Mouse (Mus musculus) retina, postnatal 7 days (tissue): ENCODE measurements around the gene Unc93b1.
"Not testable (repeated sequence)": the region's sequence is repeated elsewhere in the genome, so short reads cannot be mapped to it uniquely, and the experiment has no call there.

ENCODE experiments used
- DNase-seq: peaks from one replicate; pipeline ENCODE4 v3.0.0-alpha.2; 2012; ENCODE audit warnings: low read depth, low spot score

The Unc93b1 gene

GRCm38 (mm10) chr19:3946715-3947114 is 11.7 kb downstream of the Unc93b1 start:
- DNase-seq = peak; percentile 61

- no peak for DNase-seq
These were observed 12.8 kb downstream of the Unc93b1 start for GRCm38 (mm10) chr19:3947813-3948212.

- DNase-seq = no peak
These were observed 13.6 kb downstream of the Unc93b1 start for GRCm38 (mm10) chr19:3948546-3948945.

- DNase-seq = no peak
These were observed 15.3 kb downstream of the Unc93b1 start for GRCm38 (mm10) chr19:3950331-3950730.

- no peak for DNase-seq
These were observed 16.5 kb downstream of the Unc93b1 start for GRCm38 (mm10) chr19:3951461-3951860.

- no peak for DNase-seq
These were observed 17.1 kb downstream of the Unc93b1 start for GRCm38 (mm10) chr19:3952099-3952498.

- DNase-seq = no peak
These were observed 20.0 kb downstream of the Unc93b1 start for GRCm38 (mm10) chr19:3955033-3955432.

- DNase-seq = no peak
These were observed 20.8 kb downstream of the Unc93b1 start for GRCm38 (mm10) chr19:3955804-3956203.

- not testable (repeated sequence) for DNase-seq
These were observed 22.5 kb downstream of the Unc93b1 start for GRCm38 (mm10) chr19:3957296-3958036.

GRCm38 (mm10) chr19:3958470-3958869 is 23.5 kb downstream of the Unc93b1 start, which contains the start of gene Aldh3b3:
Gene Aldh3b3 (plus strand): TSS chr19:3958645.
- no peak for DNase-seq

- DNase-seq = no peak
These were observed 24.0 kb downstream of the Unc93b1 start for GRCm38 (mm10) chr19:3959030-3959429.

- DNase-seq = no peak
These were observed 25.2 kb downstream of the Unc93b1 start for GRCm38 (mm10) chr19:3960211-3960610.

GRCm38 (mm10) chr19:3961805-3962204 is 26.8 kb downstream of the Unc93b1 start:
- not testable (repeated sequence) for DNase-seq

GRCm38 (mm10) chr19:3962469-3962868 is 27.5 kb downstream of the Unc93b1 start:
- DNase-seq = no peak

GRCm38 (mm10) chr19:3964030-3964429 is 29.0 kb downstream of the Unc93b1 start:
- DNase-seq = no peak

GRCm38 (mm10) chr19:3966330-3967075 is 31.5 kb downstream of the Unc93b1 start:
- no peak for DNase-seq

GRCm38 (mm10) chr19:3967258-3967657 is 32.3 kb downstream of the Unc93b1 start:
- no peak for DNase-seq

- no peak for DNase-seq
These were observed 37.2 kb downstream of the Unc93b1 start, which contains the start of gene Aldh3b2 for GRCm38 (mm10) chr19:3972229-3972628. Gene Aldh3b2 (plus strand): TSS chr19:3972328.

GRCm38 (mm10) chr19:3974608-3975007 is 39.6 kb downstream of the Unc93b1 start:
- DNase-seq = not testable (repeated sequence)

- DNase-seq = no peak
These were observed 40.9 kb downstream of the Unc93b1 start for GRCm38 (mm10) chr19:3975866-3976265.

- peak; percentile 83 for DNase-seq
These were observed 45.3 kb downstream of the Unc93b1 start for GRCm38 (mm10) chr19:3980309-3980708.

- no peak for DNase-seq
These were observed 45.9 kb downstream of the Unc93b1 start for GRCm38 (mm10) chr19:3980917-3981316.
